Mouse (Mus musculus): Measurements from ENCODE around the gene Rpl7a.

Gene Rpl7a

DNA sequence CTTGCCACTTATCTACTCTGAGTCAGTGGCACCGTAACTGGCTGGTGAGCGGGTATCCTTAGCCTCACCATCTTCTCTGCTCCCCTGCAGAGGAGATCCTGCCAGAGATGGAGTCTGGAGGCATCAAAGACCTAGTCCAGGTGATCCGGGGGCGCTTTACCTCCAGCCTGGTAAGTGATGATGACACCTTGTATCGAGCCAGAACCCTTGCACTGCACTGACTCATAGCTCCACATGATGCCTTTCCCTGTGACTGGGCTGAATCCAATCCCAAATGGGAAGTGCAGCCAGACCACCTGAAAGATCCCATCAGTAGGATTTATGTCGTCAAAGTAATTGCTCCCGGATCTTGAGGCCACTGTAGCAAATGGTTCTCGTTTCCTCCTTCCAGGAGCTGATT is 42.3 kb downstream of the Rpl7a start:
- in situ Hi-C loops (cut with MboI; ENCODE audit: low sequenced_read_pairs) = no loop called here

DNA sequence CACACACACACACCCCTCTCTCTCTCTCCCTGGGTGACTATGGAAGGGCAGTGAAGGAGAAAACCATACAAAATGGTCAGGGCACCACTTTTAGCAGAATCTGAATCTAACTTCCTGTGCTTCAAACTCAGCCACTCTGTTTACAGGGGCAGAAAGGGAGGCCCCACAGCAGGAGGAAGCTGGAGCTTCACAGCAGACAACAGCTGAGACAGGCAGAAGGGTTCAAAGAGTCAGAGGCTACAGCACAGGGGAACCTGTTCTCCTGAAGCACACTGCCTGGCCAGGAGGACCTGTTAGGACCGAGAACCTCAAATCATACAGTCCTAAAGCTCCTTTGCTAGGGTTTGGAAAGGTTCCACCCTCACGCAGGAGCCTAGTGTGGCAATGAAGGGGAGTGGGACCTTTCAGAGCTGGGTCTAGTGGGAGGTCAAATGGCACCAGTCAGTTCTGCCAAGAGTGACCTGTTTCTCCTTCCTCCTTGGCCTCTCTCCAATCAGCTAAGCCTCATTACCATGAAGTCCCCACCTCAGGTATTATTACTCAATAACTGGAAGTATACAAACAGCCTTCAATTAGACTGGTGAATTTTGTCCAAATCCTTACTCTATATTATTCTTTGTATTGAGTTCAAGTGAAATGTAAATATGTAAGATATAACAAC is 44.3 kb downstream of the Rpl7a start:
- in situ Hi-C loops (cut with MboI; ENCODE audit: low sequenced_read_pairs) = no loop called here

DNA sequence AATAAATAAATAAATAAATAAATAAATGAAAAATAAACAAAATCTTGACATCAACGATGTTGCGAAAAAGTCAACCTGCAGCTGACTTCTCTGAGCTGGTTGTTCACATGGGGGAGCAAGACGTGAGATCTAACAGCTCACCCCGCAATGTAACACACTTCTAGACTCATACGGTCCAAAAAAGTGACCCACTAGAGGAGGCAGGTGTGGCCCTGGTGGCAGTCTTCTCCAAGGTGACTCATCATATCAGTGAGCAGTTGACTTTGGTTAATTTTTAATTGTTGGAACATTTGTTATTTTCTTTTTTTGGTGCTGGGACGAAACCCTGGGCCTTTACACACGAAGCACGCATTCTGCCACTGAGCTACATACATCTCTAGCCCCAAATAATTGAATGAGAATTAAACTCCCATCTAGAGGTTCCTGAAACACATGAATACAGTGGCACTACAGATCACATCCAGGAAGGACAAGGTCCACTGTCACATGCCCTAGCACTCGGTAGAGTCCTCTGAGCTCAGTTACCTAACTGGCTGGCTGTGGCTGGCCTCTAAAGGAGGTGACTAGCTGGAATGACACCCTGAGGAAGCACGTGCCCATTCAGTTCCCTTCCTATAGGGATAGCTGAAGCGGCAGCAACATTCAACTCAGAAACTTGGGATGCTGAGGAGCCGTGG is 46.4 kb downstream of the Rpl7a start:
- in situ Hi-C loops (cut with MboI; ENCODE audit: low sequenced_read_pairs) = no loop called here

DNA sequence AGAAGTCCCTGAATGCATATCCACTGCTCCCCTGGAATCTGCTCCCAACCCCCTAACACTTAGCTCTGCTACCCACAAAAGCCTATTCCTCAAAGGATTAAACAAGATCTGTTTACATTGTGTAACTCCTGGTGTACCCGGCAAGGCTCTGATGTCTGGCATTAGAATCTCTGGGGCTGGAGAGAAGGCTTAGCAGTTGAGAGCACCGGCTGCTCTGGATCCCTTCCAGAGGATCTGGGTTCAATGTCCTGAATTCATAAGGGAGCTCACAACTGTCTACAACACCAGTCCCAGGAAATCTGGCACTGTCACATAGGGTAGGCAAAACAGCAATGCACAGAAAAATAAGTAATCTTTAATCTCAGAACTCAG is 46.9 kb downstream of the Rpl7a start:
- in situ Hi-C loops (cut with MboI; ENCODE audit: low sequenced_read_pairs) = no loop called here

DNA sequence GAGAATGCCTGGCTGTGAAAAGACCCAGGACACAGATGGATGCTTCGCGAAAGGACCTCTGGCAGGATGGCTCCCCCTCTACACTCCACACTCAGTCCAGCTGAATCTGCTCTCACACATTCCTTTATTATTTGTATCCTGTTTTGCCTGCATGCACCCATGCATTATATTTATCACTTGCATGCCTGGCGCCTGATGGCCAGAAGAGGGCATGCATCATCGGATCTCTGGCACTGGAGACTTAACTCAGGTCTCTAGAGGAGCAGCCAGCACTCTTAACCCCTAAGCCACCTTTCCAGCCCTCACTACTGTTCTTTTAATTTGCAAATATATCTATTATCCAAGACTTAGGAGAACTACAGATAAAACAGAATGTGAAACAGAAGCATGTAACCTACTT is 50.2 kb downstream of the Rpl7a start:
- in situ Hi-C loops (cut with MboI; ENCODE audit: low sequenced_read_pairs) = no loop called here

All from CH12F3 (cell line).